Mouse (Mus musculus) neural tube, embryonic 13.5 days (tissue): Measurements from ENCODE around the gene Bche. TPM values are rescaled to one million over a fixed set of nuclear protein-coding genes. Genes with fewer than 3 reads are reported as not detected.

ENCODE experiments used
- ATAC-seq: fragments of 200-750 bp; cut with Nextera tagmentation; 2 replicates; pipeline ENCODE4 v1.8.0; 2017; ENCODE audit warnings: low read depth, mild to moderate bottlenecking, moderate TSS enrichment, moderate library complexity
- H3K27ac ChIP-seq: fragments of 300-500 bp; sonication (generic); replicated peaks from 2 replicates; pipeline ENCODE4 v1.5.1; 2015; ENCODE audit warnings: moderate library complexity, mild to moderate bottlenecking, inconsistent platforms
- H3K27me3 ChIP-seq: fragments of 300-500 bp; sonication (generic); 2 replicates; pipeline ENCODE4 v1.6.1; 2015; ENCODE audit warnings: mild to moderate bottlenecking, inconsistent platforms
- H3K36me3 ChIP-seq: fragments of 300-500 bp; sonication (generic); 2 replicates; pipeline ENCODE4 v1.6.1; 2015; ENCODE audit warnings: mild to moderate bottlenecking, inconsistent platforms
- H3K4me1 ChIP-seq: fragments of 300-500 bp; sonication (generic); replicated peaks from 2 replicates; pipeline ENCODE4 v1.6.1; 2015; ENCODE audit warnings: inconsistent platforms
- H3K4me2 ChIP-seq: fragments of 300-500 bp; sonication (generic); 2 replicates; pipeline ENCODE4 v1.6.1; 2015; ENCODE audit warnings: inconsistent platforms, mild to moderate bottlenecking, moderate library complexity
- H3K4me3 ChIP-seq: fragments of 300-500 bp; sonication (generic); 2 replicates; pipeline ENCODE4 v1.5.1; 2015; ENCODE audit warnings: mild to moderate bottlenecking, inconsistent platforms
- H3K9ac ChIP-seq: fragments of 300-500 bp; sonication (generic); 2 replicates; pipeline ENCODE4 v1.6.1; 2015; ENCODE audit warnings: moderate library complexity, mild to moderate bottlenecking, inconsistent platforms
- H3K9me3 ChIP-seq: fragments of 300-500 bp; sonication (generic); 2 replicates; pipeline ENCODE4 v1.6.1; 2016; ENCODE audit warnings: inconsistent platforms
- WGBS: fragments of 180-500 bp; shearing (Covaris S2); methylation state at CpG from one replicate; pipeline ENCODE4 v1.1.7; 2015; 5-methylcytosine and 5-hydroxymethylcytosine counted together
- polyA plus RNA-seq: library from polyadenylated mRNA; unstranded; fragments of >200 nt; fragmentation: Nextera tagmentation; extraction: Ambion mirVana; gene quantifications from 2 replicates; pipeline ENCODE4 v1.2.1, GENCODE M21; 2015

The Bche gene
- polyA plus RNA-seq, 1 experiment from 2014 or later: 3.7 TPM

GRCm38 (mm10) chr3:73668172-73668571, 40.0 kb downstream of the Bche start:
- no peaks in the 10 kb centered on the region for H3K36me3 ChIP-seq
- no peaks in the 10 kb centered on the region for H3K27me3 ChIP-seq
- H3K4me1 ChIP-seq: no peaks in the 10 kb centered on the region
- no peak overlapping the region for H3K27ac ChIP-seq
- H3K9ac ChIP-seq: no peak overlapping the region
- no peak for ATAC-seq
- H3K9me3 ChIP-seq: no peaks in the 10 kb centered on the region
- H3K4me2 ChIP-seq: no peak overlapping the region
- no peak overlapping the region for H3K4me3 ChIP-seq
- 76% methylated on average over 5 of the region's 5 CpGs for WGBS

GRCm38 (mm10) chr3:73667245-73668131, 40.7 kb downstream of the Bche start:
- Histone ChIP-seq H3K36me3 (no peaks in the 10 kb centered on the region), H3K4me2 (no peak overlapping the region), H3K4me1 (no peaks in the 10 kb centered on the region), H3K27me3 (no peaks in the 10 kb centered on the region), H3K9me3 (no peaks in the 10 kb centered on the region), H3K4me3 (no peak overlapping the region), H3K9ac (no peak overlapping the region), H3K27ac (no peak overlapping the region)
- no peak for ATAC-seq
- 99% methylated on average over 3 of the region's 3 CpGs for WGBS

- Histone ChIP-seq H3K36me3 (no peaks in the 10 kb centered on the region), H3K27me3 (no peaks in the 10 kb centered on the region), H3K4me1 (no peaks in the 10 kb centered on the region), H3K9me3 (no peaks in the 10 kb centered on the region; the same call in 1 of the 2 replicates), H3K27ac (no peak overlapping the region), H3K4me2 (no peak overlapping the region), H3K9ac (no peak overlapping the region), H3K4me3 (no peak overlapping the region)
- ATAC-seq: no peak
Measured at GRCm38 (mm10) chr3:73650281-73650680, 57.9 kb downstream of the Bche start.

GRCm38 (mm10) chr3:73647064-73647463, 61.2 kb downstream of the Bche start:
- H3K27ac ChIP-seq: no peak overlapping the region
- WGBS: 84% methylated on average over 2 of the region's 2 CpGs
- H3K9ac ChIP-seq: no peak overlapping the region
- H3K27me3 ChIP-seq: no peaks in the 10 kb centered on the region
- no peaks in the 10 kb centered on the region for H3K36me3 ChIP-seq
- no peak for ATAC-seq
- no peaks in the 10 kb centered on the region for H3K4me1 ChIP-seq
- H3K4me2 ChIP-seq: no peak overlapping the region
- H3K4me3 ChIP-seq: no peak overlapping the region
- H3K9me3 ChIP-seq: no peaks in the 10 kb centered on the region

- H3K9ac ChIP-seq: no peak overlapping the region
- no peak for ATAC-seq
- no peak overlapping the region for H3K4me3 ChIP-seq
- H3K9me3 ChIP-seq: no peaks in the 10 kb centered on the region
- no peaks in the 10 kb centered on the region for H3K4me1 ChIP-seq
- no peaks in the 10 kb centered on the region for H3K27me3 ChIP-seq
- 83% methylated on average over 2 of the region's 2 CpGs for WGBS
- H3K36me3 ChIP-seq: no peaks in the 10 kb centered on the region
- no peak overlapping the region for H3K27ac ChIP-seq
- no peak overlapping the region for H3K4me2 ChIP-seq
Measured at GRCm38 (mm10) chr3:73611421-73611820, 96.8 kb downstream of the Bche start.

- Histone ChIP-seq H3K9ac (no peak overlapping the region), H3K4me2 (no peak overlapping the region), H3K9me3 (no peaks in the 10 kb centered on the region), H3K27ac (no peak overlapping the region), H3K27me3 (no peaks in the 10 kb centered on the region), H3K36me3 (no peaks in the 10 kb centered on the region), H3K4me3 (no peak overlapping the region), H3K4me1 (no peaks in the 10 kb centered on the region)
- ATAC-seq: peak; percentile 63; the same call in 1 of the 2 replicates
- WGBS: 78% methylated on average over 5 of the region's 5 CpGs
Measured at GRCm38 (mm10) chr3:73591757-73592533, 116.3 kb downstream of the Bche start.
